Mouse (Mus musculus): ENCODE results near the gene Arrdc2. TPM values are rescaled to one million over a fixed set of nuclear protein-coding genes. Genes with fewer than 3 reads are reported as not detected.

Arrdc2 gene
- polyA plus RNA-seq, 1 experiment from 2014 or later, result 8.0 TPM

Small RNA genes within 50 kb of the gene (microRNA-seq; reads per million reads assigned to microRNA genes)
- 0.76 reads per million for gene Mir7240

Other genes with a start within 250 kb of the Arrdc2 start
- 46.1 and 56.0 TPM in 2 replicates for gene Isyna1, start 245.3 kb downstream of the Arrdc2 start, polyA plus RNA-seq (2014; fragmentation: Nextera tagmentation; extraction: Ambion mirVana)
- gene Ssbp4, start 230.8 kb downstream of the Arrdc2 start, polyA plus RNA-seq (2014; fragmentation: Nextera tagmentation; extraction: Ambion mirVana), result 87.8 and 96.9 TPM in 2 replicates
- gene Lrrc25, start 223.6 kb downstream of the Arrdc2 start, polyA plus RNA-seq (2014; fragmentation: Nextera tagmentation; extraction: Ambion mirVana), result 1.2 and 1.3 TPM in 2 replicates
- gene Gdf15, start 207.3 kb downstream of the Arrdc2 start, polyA plus RNA-seq (2014; fragmentation: Nextera tagmentation; extraction: Ambion mirVana), result 0.10 and 0.11 TPM in 2 replicates
- gene Pgpep1, start 179.3 kb downstream of the Arrdc2 start, polyA plus RNA-seq (2014; fragmentation: Nextera tagmentation; extraction: Ambion mirVana), result 103 and 108 TPM in 2 replicates
- 305 and 326 TPM in 2 replicates for gene Lsm4, start 166.5 kb downstream of the Arrdc2 start, polyA plus RNA-seq (2014; fragmentation: Nextera tagmentation; extraction: Ambion mirVana)
- 119 and 138 TPM in 2 replicates for gene Jund, start 140.8 kb downstream of the Arrdc2 start, polyA plus RNA-seq (2014; fragmentation: Nextera tagmentation; extraction: Ambion mirVana)
- gene Iqcn, start 136.3 kb downstream of the Arrdc2 start, polyA plus RNA-seq (2014; fragmentation: Nextera tagmentation; extraction: Ambion mirVana), result 0.04 TPM in 1 of 2 replicates, not detected in the other
- gene Gm3336, start 121.2 kb downstream of the Arrdc2 start, polyA plus RNA-seq (2014; fragmentation: Nextera tagmentation; extraction: Ambion mirVana), result not detected in 2 replicates
- gene Pde4c, start 116.0 kb downstream of the Arrdc2 start, polyA plus RNA-seq (2014; fragmentation: Nextera tagmentation; extraction: Ambion mirVana), result 0.16 TPM in 1 of 2 replicates, not detected in the other
- gene Rab3a, start 85.0 kb downstream of the Arrdc2 start, polyA plus RNA-seq (2014; fragmentation: Nextera tagmentation; extraction: Ambion mirVana), result 56.6 and 66.1 TPM in 2 replicates
- gene Mpv17l2, start 78.8 kb downstream of the Arrdc2 start, polyA plus RNA-seq (2014; fragmentation: Nextera tagmentation; extraction: Ambion mirVana), result 28.3 and 29.6 TPM in 2 replicates
- gene Pik3r2, start 63.0 kb downstream of the Arrdc2 start, polyA plus RNA-seq (2014; fragmentation: Nextera tagmentation; extraction: Ambion mirVana), result 25.4 and 30.2 TPM in 2 replicates
- 9.1 and 10.1 TPM in 2 replicates for gene Mast3, start 34.7 kb downstream of the Arrdc2 start, polyA plus RNA-seq (2014; fragmentation: Nextera tagmentation; extraction: Ambion mirVana)
- gene Il12rb1, start 31.3 kb downstream of the Arrdc2 start, polyA plus RNA-seq (2014; fragmentation: Nextera tagmentation; extraction: Ambion mirVana), result 0.38 TPM in 1 of 2 replicates, not detected in the other
- gene Kcnn1, start 23.5 kb upstream of the Arrdc2 start, polyA plus RNA-seq (2014; fragmentation: Nextera tagmentation; extraction: Ambion mirVana), result 10.9 and 12.4 TPM in 2 replicates
- 161 and 166 TPM in 2 replicates for gene Ccdc124, start 34.2 kb upstream of the Arrdc2 start, polyA plus RNA-seq (2014; fragmentation: Nextera tagmentation; extraction: Ambion mirVana)
- 0.61 and 0.77 TPM in 2 replicates for gene Slc5a5, start 53.0 kb upstream of the Arrdc2 start, polyA plus RNA-seq (2014; fragmentation: Nextera tagmentation; extraction: Ambion mirVana)
- gene Rpl18a, start 57.7 kb upstream of the Arrdc2 start, polyA plus RNA-seq (2014; fragmentation: Nextera tagmentation; extraction: Ambion mirVana), result 2,833 and 3,086 TPM in 2 replicates
- gene Map1s, start 66.2 kb upstream of the Arrdc2 start, polyA plus RNA-seq (2014; fragmentation: Nextera tagmentation; extraction: Ambion mirVana), result 31.2 and 35.4 TPM in 2 replicates

All from midbrain, embryonic 11.5 days (tissue).